Mouse (Mus musculus) limb, embryonic 14.5 days (tissue): ENCODE measurements at regions not wholly inside any gene's neighbourhood (a gene's known extent, or its start where the extent isn't known, plus 50 kb on each side); places are given as distances from the start of the nearest gene placed in this dataset.

Experiments used
- ATAC-seq: fragments of 200-750 bp; cut with Nextera tagmentation; 2 replicates; pipeline ENCODE4 v1.8.0; 2017; ENCODE audit warnings: low read depth, moderate number of reproducible peaks, moderate TSS enrichment; ENCODE audit not compliant: low FRiP score
- DNase-seq: peaks from one replicate; pipeline ENCODE4 v3.0.0-alpha.2; 2015; ENCODE audit warnings: low spot score
- H3K27ac ChIP-seq: fragments of 300-500 bp; sonication (generic); replicated peaks from 2 replicates; pipeline ENCODE4 v1.5.1; 2014; ENCODE audit warnings: low read depth, mild to moderate bottlenecking, low read length, moderate library complexity, mixed read lengths
- H3K27me3 ChIP-seq: fragments of 300-500 bp; sonication (generic); 2 replicates; pipeline ENCODE4 v1.6.1; 2014; ENCODE audit warnings: low read length, mixed read lengths; ENCODE audit not compliant: control insufficient read depth, insufficient read depth
- H3K36me3 ChIP-seq: fragments of 300-500 bp; sonication (generic); 2 replicates; pipeline ENCODE4 v1.6.1; 2014; ENCODE audit warnings: mild to moderate bottlenecking, low read length, moderate library complexity, mixed read lengths; ENCODE audit not compliant: control insufficient read depth, insufficient read depth
- H3K4me1 ChIP-seq: fragments of 300-500 bp; sonication (generic); 2 replicates; pipeline ENCODE4 v1.6.1; 2014; ENCODE audit warnings: antibody characterized with exemption, low read length, mixed read lengths; ENCODE audit not compliant: control insufficient read depth, insufficient read depth
- H3K4me2 ChIP-seq: fragments of 300-500 bp; sonication (generic); replicated peaks from 2 replicates; pipeline ENCODE4 v1.6.1; 2014; ENCODE audit warnings: low read depth, mild to moderate bottlenecking, low read length, moderate library complexity; ENCODE audit not compliant: severe bottlenecking
- H3K4me3 ChIP-seq: fragments of 300-500 bp; sonication (generic); replicated peaks from 2 replicates; pipeline ENCODE4 v1.5.1; 2014; ENCODE audit warnings: low read length
- H3K9ac ChIP-seq: fragments of 300-500 bp; sonication (generic); 2 replicates; pipeline ENCODE4 v1.6.1; 2014; ENCODE audit warnings: mild to moderate bottlenecking, low read depth, low read length, moderate library complexity; ENCODE audit not compliant: severe bottlenecking
- H3K9me3 ChIP-seq: fragments of 300-500 bp; sonication (generic); 2 replicates; pipeline ENCODE4 v1.6.1; 2016; ENCODE audit warnings: low read length; ENCODE audit not compliant: control insufficient read depth
- POLR2A ChIP-seq: fragments of 200-500 bp; IDR thresholded peaks from 2 replicates; pipeline ENCODE4 v1.8.0; 2012; ENCODE audit warnings: inconsistent platforms, mild to moderate bottlenecking, moderate library complexity, borderline replicate concordance; ENCODE audit not compliant: insufficient read depth, insufficient read length; ENCODE audit errors: extremely low read depth
- WGBS: fragments of 180-500 bp; shearing (Covaris S2); extraction: QIAGEN DNeasy Blood & Tissue Kit; methylation state at CpG from one replicate; pipeline ENCODE4 v1.1.7; 2014; 5-methylcytosine and 5-hydroxymethylcytosine counted together

- no peaks in the 10 kb centered on the region for H3K9me3 ChIP-seq
- WGBS: 88% methylated on average over 6 of the region's 6 CpGs
- H3K36me3 ChIP-seq: peaks cover 59% of the 10 kb centered on the region
- no peaks in the 10 kb centered on the region for H3K27me3 ChIP-seq
- no peak for DNase-seq
- peaks cover 53% of the 10 kb centered on the region for H3K4me1 ChIP-seq
- no peak for TF ChIP-seq POLR2A
- no peak overlapping the region for H3K4me2 ChIP-seq
- ATAC-seq: no peak
- H3K4me3 ChIP-seq: no peak overlapping the region
- H3K9ac ChIP-seq: no peak overlapping the region
- H3K27ac ChIP-seq: no peak overlapping the region
Observed at GRCm38 (mm10) chr15:85683271-85683670, 51.5 kb upstream of the Ppara start.

- 89% methylated on average over 4 of the region's 4 CpGs for WGBS
- ATAC-seq: no peak
- no peak overlapping the region for H3K4me3 ChIP-seq
- no peaks in the 10 kb centered on the region for H3K9me3 ChIP-seq
- no peak overlapping the region for H3K9ac ChIP-seq
- H3K4me2 ChIP-seq: no peak overlapping the region
- peaks cover 49% of the 10 kb centered on the region for H3K4me1 ChIP-seq
- DNase-seq: no peak
- TF ChIP-seq POLR2A: no peak
- H3K36me3 ChIP-seq: peaks cover 59% of the 10 kb centered on the region
- H3K27ac ChIP-seq: no peak overlapping the region
- H3K27me3 ChIP-seq: no peaks in the 10 kb centered on the region
Observed at GRCm38 (mm10) chr15:85683716-85684115, 51.1 kb upstream of the Ppara start.

GRCm38 (mm10) chr15:85684164-85684708 is 50.5 kb upstream of the Ppara start:
- H3K4me1 ChIP-seq: peaks cover 45% of the 10 kb centered on the region
- no peak overlapping the region for H3K9ac ChIP-seq
- no peak overlapping the region for H3K27ac ChIP-seq
- no peaks in the 10 kb centered on the region for H3K27me3 ChIP-seq
- H3K4me3 ChIP-seq: no peak overlapping the region
- ATAC-seq (no peak), DNase-seq (no peak)
- no peaks in the 10 kb centered on the region for H3K9me3 ChIP-seq
- no peak overlapping the region for H3K4me2 ChIP-seq
- WGBS: 87% methylated on average over 14 of the region's 14 CpGs
- no peak for TF ChIP-seq POLR2A
- peaks cover 63% of the 10 kb centered on the region for H3K36me3 ChIP-seq

- H3K27ac ChIP-seq: no peak overlapping the region
- no peaks in the 10 kb centered on the region for H3K9me3 ChIP-seq
- H3K27me3 ChIP-seq: no peaks in the 10 kb centered on the region
- H3K4me2 ChIP-seq: no peak overlapping the region
- no peak overlapping the region for H3K9ac ChIP-seq
- H3K4me1 ChIP-seq: peaks cover 40% of the 10 kb centered on the region
- H3K36me3 ChIP-seq: peaks cover 69% of the 10 kb centered on the region
- ATAC-seq (no peak), DNase-seq (no peak)
- TF ChIP-seq POLR2A: no peak
- H3K4me3 ChIP-seq: no peak overlapping the region
- 58% methylated on average over 5 of the region's 5 CpGs for WGBS
Observed at GRCm38 (mm10) chr15:85684875-85685274, 49.9 kb upstream of the Ppara start.
